8 mouse cellular contexts compared by ENCODE assay signal in genomic region chrX:142314307-142315024, GRCm38 (mm10). TPM values are rescaled to one million over a fixed set of nuclear protein-coding genes. Genes with fewer than 3 reads are reported as not detected.
DNase-seq lines count a peak whose midpoint lies in the region; ATAC-seq lines count a peak whose summit lies in the region.
"Had no signal": no experiment of that assay in that cellular context is flagged by ENCODE, and none has a peak within 500 bp of the region (broad histone marks: within the 10 kb centered on the region; RNA-seq: fewer than 3 reads in every experiment).

No protein-coding gene starts in this region.

- no peaks in the 10 kb centered on the region for H3K27me3 ChIP-seq in forebrain, embryonic 14.5 days (replicated peaks; ENCODE audit: control insufficient read depth, insufficient read depth, low read length)
- H3K27me3 ChIP-seq in hindbrain, embryonic 12.5 days = no peaks in the 10 kb centered on the region; the same call in 1 of the 2 replicates

- H3K4me3 ChIP-seq in forebrain, embryonic 14.5 days (ENCODE audit: low read depth, low read length) = no peak overlapping the region
- H3K4me3 ChIP-seq in hindbrain, embryonic 12.5 days = no peak overlapping the region

- H3K36me3 ChIP-seq in forebrain, embryonic 14.5 days (ENCODE audit: control insufficient read depth, insufficient read depth, low read length) = no peaks in the 10 kb centered on the region
- H3K36me3 ChIP-seq in hindbrain, embryonic 12.5 days = no peaks in the 10 kb centered on the region

- peak; percentile 85 for DNase-seq in NIH3T3 (ENCODE audit: low read depth)
- DNase-seq in c-Kit-positive CD71-positive TER-119-negative erythroid progenitor cells, embryonic 14.5 days (ENCODE audit: low read depth) = peak; percentile 25
- DNase-seq in forebrain, embryonic 14.5 days (ENCODE audit: low spot score) = peak; percentile 83
- DNase-seq in left cerebral cortex, adult 11 months (ENCODE audit: low spot score) = peak; percentile 70
- peak; percentile 75 for DNase-seq in mesoderm, embryonic 11.5 days (ENCODE audit: low read depth, low spot score)
- DNase-seq in right cerebral cortex, postnatal 4 days = peak; percentile 79

- H3K9me3 ChIP-seq in forebrain, embryonic 14.5 days (replicated peaks; ENCODE audit: control insufficient read depth, low read length) = no peaks in the 10 kb centered on the region
- H3K9me3 ChIP-seq in hindbrain, embryonic 12.5 days (replicated peaks) = no peaks in the 10 kb centered on the region

- no peak overlapping the region for H3K27ac ChIP-seq in forebrain, embryonic 14.5 days (ENCODE audit: low read depth, low read length)
- H3K27ac ChIP-seq in hindbrain, embryonic 12.5 days = no peak overlapping the region
- H3K27ac ChIP-seq: macrophage had no signal

- ATAC-seq in forebrain, embryonic 14.5 days = peak; percentile 54
- peak; percentile 72; the same call in 1 of the 2 replicates for ATAC-seq in hindbrain, embryonic 12.5 days (ENCODE audit: low FRiP score)

- H3K4me2 ChIP-seq in forebrain, embryonic 14.5 days (ENCODE audit: low read length) = peak overlapping the region; percentile 21; the same call in 1 of the 2 replicates
- H3K4me2 ChIP-seq in hindbrain, embryonic 12.5 days (replicated peaks) = no peak overlapping the region

- no peak overlapping the region for H3K9ac ChIP-seq in forebrain, embryonic 14.5 days (ENCODE audit: low read length)
- no peak overlapping the region for H3K9ac ChIP-seq in hindbrain, embryonic 12.5 days

- 56% methylated on average over 11 of the region's 11 CpGs for WGBS in forebrain, embryonic 14.5 days
- 53% methylated on average over 11 of the region's 11 CpGs for WGBS in hindbrain, embryonic 12.5 days

- H3K4me1 ChIP-seq in forebrain, embryonic 14.5 days (ENCODE audit: control insufficient read depth, insufficient read depth, low read length) = no peaks in the 10 kb centered on the region
- H3K4me1 ChIP-seq in hindbrain, embryonic 12.5 days = no peaks in the 10 kb centered on the region

RNA-seq across cellular contexts. Expression of gene Kcne1l, which starts 8.4 kb away (rescaled TPM):
- polyA plus RNA-seq in forebrain, embryonic 14.5 days (2014; fragmentation: Nextera tagmentation; extraction: Ambion mirVana) = 31.4 and 33.5 TPM in 2 replicates
- polyA plus RNA-seq in hindbrain, embryonic 12.5 days (2016; fragmentation: Nextera tagmentation; extraction: Ambion mirVana) = 26.2 and 30.2 TPM in 2 replicates
- polyA plus RNA-seq: macrophage had no signal

Comparison
In these comparisons a context has a peak if more than half of its experiments do, and no peak if none do; other contexts are left out.
1. DNase-seq: peak in every context shown above with its lines; median percentile 85 in NIH3T3; 83 in forebrain, embryonic 14.5 days; 79 in right cerebral cortex, postnatal 4 days; 75 in mesoderm, embryonic 11.5 days; 70 in left cerebral cortex, adult 11 months; 25 in c-Kit-positive CD71-positive TER-119-negative erythroid progenitor cells, embryonic 14.5 days.